Mouse (Mus musculus) intestine, embryonic 16.5 days (tissue): ENCODE results near the gene Cdk17. TPM values are rescaled to one million over a fixed set of nuclear protein-coding genes. Genes with fewer than 3 reads are reported as not detected.
A peak's percentile ranks its signal among the peaks of the same experiment; 100 is the strongest.

Experiments used
- ATAC-seq: fragments of 200-750 bp; cut with Nextera tagmentation; 2 replicates; pipeline ENCODE4 v1.8.0; 2017; ENCODE audit warnings: moderate TSS enrichment, moderate library complexity
- H3K27ac ChIP-seq: fragments of 300-500 bp; sonication (generic); 2 replicates; pipeline ENCODE4 v1.5.1; 2014; ENCODE audit warnings: mild to moderate bottlenecking, low read length
- H3K27me3 ChIP-seq: fragments of 300-500 bp; sonication (generic); replicated peaks from 2 replicates; pipeline ENCODE4 v1.6.1; 2014; ENCODE audit warnings: low read length, control low read depth, mixed read lengths; ENCODE audit not compliant: control insufficient read depth, insufficient read depth
- H3K36me3 ChIP-seq: fragments of 300-500 bp; sonication (generic); 2 replicates; pipeline ENCODE4 v1.6.1; 2014; ENCODE audit warnings: low read length, control low read depth; ENCODE audit not compliant: control insufficient read depth, insufficient read depth
- H3K4me1 ChIP-seq: fragments of 300-500 bp; sonication (generic); 2 replicates; pipeline ENCODE4 v1.6.1; 2014; ENCODE audit warnings: low read length, control low read depth, mixed read lengths; ENCODE audit not compliant: control insufficient read depth, insufficient read depth
- H3K4me2 ChIP-seq: fragments of 300-500 bp; sonication (generic); 2 replicates; pipeline ENCODE4 v1.6.1; 2014; ENCODE audit warnings: low read depth, low read length, control low read depth
- H3K4me3 ChIP-seq: fragments of 300-500 bp; sonication (generic); 2 replicates; pipeline ENCODE4 v1.5.1; 2014; ENCODE audit warnings: mild to moderate bottlenecking, low read length
- H3K9ac ChIP-seq: fragments of 300-500 bp; sonication (generic); 2 replicates; pipeline ENCODE4 v1.6.1; 2014; ENCODE audit warnings: low read depth, low read length
- H3K9me3 ChIP-seq: fragments of 300-500 bp; sonication (generic); 2 replicates; pipeline ENCODE4 v1.6.1; 2016; ENCODE audit warnings: low read length, control low read depth; ENCODE audit not compliant: control insufficient read depth
- WGBS: fragments of 180-500 bp; shearing (Covaris S2); extraction: QIAGEN DNeasy Blood & Tissue Kit; methylation state at CpG from one replicate; pipeline ENCODE4 v1.1.7; 2014; 5-methylcytosine and 5-hydroxymethylcytosine counted together
- polyA plus RNA-seq: library from polyadenylated mRNA; unstranded; fragments of >200 nt; fragmentation: Nextera tagmentation; extraction: Ambion mirVana; gene quantifications from 2 replicates; pipeline ENCODE4 v1.2.1, GENCODE M21; 2015

The Cdk17 gene
- polyA plus RNA-seq, 1 experiment from 2014 or later = 8.3 TPM

DNA sequence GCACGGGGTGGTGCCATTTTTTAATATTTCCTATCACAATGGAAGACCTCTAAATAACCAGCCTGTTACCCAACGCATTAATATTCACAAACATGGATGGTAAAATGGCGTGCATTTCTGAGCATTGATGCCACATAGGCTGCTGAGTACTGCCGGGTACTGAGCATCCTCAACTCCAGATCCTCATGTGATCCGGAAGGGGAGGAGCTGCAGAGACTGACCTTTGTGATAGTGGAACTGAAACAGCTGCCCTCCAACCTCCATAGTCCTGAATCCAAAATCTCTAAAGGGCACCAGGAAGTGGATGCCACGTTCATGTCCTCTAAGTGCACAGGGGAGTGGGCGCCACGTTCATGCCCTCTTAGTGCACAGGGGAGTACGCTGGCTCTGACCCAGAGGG is 118.4 kb downstream of the Cdk17 start:
- Histone ChIP-seq H3K9me3 (no peaks in the 10 kb centered on the region), H3K4me2 (no peak overlapping the region), H3K27me3 (no peaks in the 10 kb centered on the region), H3K36me3 (no peaks in the 10 kb centered on the region), H3K4me3 (no peak overlapping the region), H3K9ac (no peak overlapping the region), H3K27ac (no peak overlapping the region), H3K4me1 (peaks cover 11% of the 10 kb centered on the region)
- 88% methylated on average over 9 of the region's 9 CpGs for WGBS
- no peak for ATAC-seq

DNA sequence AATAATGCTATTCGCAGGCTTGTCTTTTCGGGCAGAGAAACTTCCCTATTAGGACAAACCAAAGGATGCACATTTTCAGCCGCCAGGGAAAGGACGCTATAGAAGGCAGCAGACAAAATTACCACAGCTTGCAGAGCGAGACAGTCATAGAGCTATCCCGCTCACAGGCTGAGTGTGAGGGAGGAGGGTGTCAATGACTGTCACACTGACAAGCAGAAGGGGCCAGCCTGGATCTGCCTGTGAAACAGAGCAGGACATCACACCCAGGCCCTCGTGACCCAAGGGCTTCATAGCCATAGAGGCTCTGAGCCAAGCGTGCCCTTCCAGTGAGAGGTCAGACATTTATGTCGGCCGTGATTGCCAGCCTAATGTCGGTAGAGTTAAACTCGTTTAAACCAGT is 119.9 kb downstream of the Cdk17 start:
- Histone ChIP-seq H3K9me3 (no peaks in the 10 kb centered on the region), H3K4me2 (no peak overlapping the region), H3K27me3 (no peaks in the 10 kb centered on the region), H3K4me1 (peaks cover 9% of the 10 kb centered on the region), H3K9ac (no peak overlapping the region), H3K4me3 (no peak overlapping the region), H3K36me3 (no peaks in the 10 kb centered on the region), H3K27ac (no peak overlapping the region)
- no peak for ATAC-seq
- WGBS = 83% methylated on average over 12 of the region's 12 CpGs

DNA sequence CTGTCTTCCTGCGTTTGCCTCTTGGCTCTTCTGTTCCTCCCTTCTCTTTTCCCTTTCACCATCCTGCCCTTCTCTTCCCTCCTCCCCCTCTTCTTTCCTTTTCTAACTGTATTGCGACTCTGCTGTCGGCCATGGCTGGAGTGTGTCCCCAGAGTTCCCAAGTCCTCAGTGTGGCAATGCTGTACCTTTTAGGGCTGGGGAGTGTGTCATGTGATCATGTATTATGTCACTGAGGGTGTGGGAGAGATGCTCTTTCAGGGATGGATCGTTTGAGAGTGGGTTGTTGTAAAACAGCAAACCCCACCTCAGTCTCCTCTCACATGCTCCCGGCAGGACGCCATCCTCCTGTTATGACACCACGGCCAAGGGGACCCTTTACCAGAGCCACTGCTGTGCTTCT is 120.4 kb downstream of the Cdk17 start:
- no peaks in the 10 kb centered on the region for H3K27me3 ChIP-seq
- ATAC-seq = no peak
- no peaks in the 10 kb centered on the region for H3K36me3 ChIP-seq
- H3K4me2 ChIP-seq = no peak overlapping the region
- H3K4me1 ChIP-seq = peaks cover 6% of the 10 kb centered on the region; the same call in 1 of the 2 replicates
- H3K9ac ChIP-seq = no peak overlapping the region
- no peaks in the 10 kb centered on the region for H3K9me3 ChIP-seq
- no peak overlapping the region for H3K4me3 ChIP-seq
- WGBS = 78% methylated on average over 7 of the region's 7 CpGs
- no peak overlapping the region for H3K27ac ChIP-seq

DNA sequence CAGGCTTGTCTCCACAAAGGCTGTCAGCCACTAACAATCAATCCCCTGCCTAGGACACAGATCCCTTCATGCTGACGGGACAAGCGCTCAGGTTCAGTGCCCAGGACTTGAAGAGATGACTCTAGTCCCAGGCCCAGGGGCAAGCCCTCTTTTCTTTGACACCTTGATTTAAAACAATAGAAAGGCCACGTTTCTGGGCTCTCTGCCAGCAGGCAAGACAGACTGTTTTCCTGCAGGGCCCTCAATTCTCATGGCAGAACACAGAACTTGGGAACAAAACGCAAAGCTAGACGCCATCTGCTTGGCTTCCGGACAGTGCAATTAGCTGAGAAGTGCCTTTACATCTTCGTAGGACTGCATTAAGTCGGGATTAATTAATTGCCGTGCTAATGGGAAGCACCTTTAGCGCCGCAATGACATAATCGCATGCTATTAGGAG is 121.9 kb downstream of the Cdk17 start:
- H3K27ac ChIP-seq = no peak overlapping the region
- H3K27me3 ChIP-seq = no peaks in the 10 kb centered on the region
- no peak overlapping the region for H3K4me2 ChIP-seq
- 55% methylated on average over 12 of the region's 12 CpGs for WGBS
- no peaks in the 10 kb centered on the region for H3K4me1 ChIP-seq
- H3K36me3 ChIP-seq = no peaks in the 10 kb centered on the region
- no peak for ATAC-seq
- H3K9me3 ChIP-seq = no peaks in the 10 kb centered on the region
- no peak overlapping the region for H3K4me3 ChIP-seq
- no peak overlapping the region for H3K9ac ChIP-seq

DNA sequence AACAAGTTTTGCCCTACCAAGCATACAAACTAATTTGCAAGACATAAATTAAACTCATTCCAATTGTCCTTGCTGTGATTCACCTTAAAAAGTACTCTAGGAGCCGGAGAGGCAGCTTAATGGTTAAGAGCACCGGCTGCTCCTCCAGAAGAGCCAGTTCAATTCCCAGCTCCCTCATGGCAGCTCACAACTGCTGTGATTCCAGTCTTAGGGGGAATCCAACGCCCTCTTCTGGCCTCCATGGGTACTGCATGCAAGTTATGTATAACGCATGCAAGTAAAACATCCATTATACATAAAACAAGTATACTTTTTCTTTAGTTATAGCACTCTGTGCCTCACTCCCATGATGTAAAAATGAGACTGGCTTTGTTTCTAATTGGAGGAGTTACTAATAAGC is 122.6 kb downstream of the Cdk17 start:
- no peak for ATAC-seq
- H3K9me3 ChIP-seq = no peaks in the 10 kb centered on the region
- H3K36me3 ChIP-seq = no peaks in the 10 kb centered on the region
- no peak overlapping the region for H3K4me3 ChIP-seq
- no peak overlapping the region for H3K4me2 ChIP-seq
- H3K27me3 ChIP-seq = no peaks in the 10 kb centered on the region
- no peak overlapping the region for H3K9ac ChIP-seq
- WGBS = 69% methylated on average over 4 of the region's 4 CpGs
- H3K27ac ChIP-seq = no peak overlapping the region
- H3K4me1 ChIP-seq = 0 out of 2 replicates have a peak, but pooled peaks cover 4% of the 10 kb centered on the region

DNA sequence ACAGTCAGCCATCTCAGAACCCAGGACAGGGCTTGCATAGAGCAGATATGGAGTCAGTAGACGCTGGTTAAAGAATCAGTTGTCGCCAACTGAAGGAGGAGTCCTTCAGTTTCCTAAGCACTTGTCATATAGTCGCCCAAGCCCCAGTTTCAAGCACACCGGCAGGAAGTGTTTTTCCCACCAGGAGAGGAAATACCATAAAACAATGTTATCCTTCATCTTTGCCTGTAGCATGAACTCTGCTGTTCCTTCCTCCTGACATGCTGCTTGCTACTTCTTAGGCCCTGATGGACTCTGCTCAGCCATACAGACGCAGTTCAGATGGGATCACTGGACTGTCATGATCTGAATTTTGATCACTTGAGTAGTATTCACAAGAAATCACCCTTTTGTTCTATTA is 124.8 kb downstream of the Cdk17 start:
- Histone ChIP-seq H3K9ac (no peak overlapping the region), H3K27me3 (no peaks in the 10 kb centered on the region), H3K27ac (no peak overlapping the region), H3K9me3 (no peaks in the 10 kb centered on the region), H3K4me2 (no peak overlapping the region), H3K4me3 (no peak overlapping the region), H3K36me3 (no peaks in the 10 kb centered on the region), H3K4me1 (peaks cover 11% of the 10 kb centered on the region; the same call in 1 of the 2 replicates)
- WGBS = 73% methylated on average over 5 of the region's 5 CpGs
- ATAC-seq = no peak

DNA sequence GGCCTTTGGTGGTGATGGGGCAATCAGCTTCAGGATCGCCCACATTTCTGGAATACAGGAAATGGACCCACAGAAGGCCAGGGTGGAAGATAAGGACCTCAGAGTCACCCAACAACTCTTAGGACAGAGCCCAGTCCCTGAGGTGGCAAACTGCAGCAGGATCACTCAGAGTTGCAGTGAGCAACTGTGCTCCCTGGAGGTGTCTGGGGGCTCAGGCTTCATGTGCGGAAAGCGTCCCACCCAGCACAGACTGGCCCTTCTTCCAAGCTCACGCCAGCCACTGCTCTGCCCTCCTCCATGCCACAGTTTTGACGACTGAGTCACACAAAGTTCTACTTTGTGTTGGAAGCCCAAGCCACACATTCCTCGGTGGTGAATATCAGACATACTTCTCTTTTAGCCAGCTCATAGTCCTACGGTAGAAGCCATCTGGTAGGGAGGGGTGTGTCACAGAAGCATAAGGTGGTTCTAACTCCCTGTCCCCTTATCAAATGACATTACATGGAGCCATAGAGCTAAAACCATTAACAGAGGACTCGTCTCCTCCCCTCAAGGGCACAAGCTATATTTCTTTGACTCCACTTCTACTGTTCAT is 127.0 kb downstream of the Cdk17 start:
- no peak overlapping the region for H3K4me2 ChIP-seq
- no peaks in the 10 kb centered on the region for H3K9me3 ChIP-seq
- 84% methylated on average over 8 of the region's 8 CpGs for WGBS
- H3K27me3 ChIP-seq = no peaks in the 10 kb centered on the region
- no peak for ATAC-seq
- no peak overlapping the region for H3K4me3 ChIP-seq
- no peaks in the 10 kb centered on the region for H3K36me3 ChIP-seq
- no peak overlapping the region for H3K9ac ChIP-seq
- no peak overlapping the region for H3K27ac ChIP-seq
- peaks cover 11% of the 10 kb centered on the region for H3K4me1 ChIP-seq

DNA sequence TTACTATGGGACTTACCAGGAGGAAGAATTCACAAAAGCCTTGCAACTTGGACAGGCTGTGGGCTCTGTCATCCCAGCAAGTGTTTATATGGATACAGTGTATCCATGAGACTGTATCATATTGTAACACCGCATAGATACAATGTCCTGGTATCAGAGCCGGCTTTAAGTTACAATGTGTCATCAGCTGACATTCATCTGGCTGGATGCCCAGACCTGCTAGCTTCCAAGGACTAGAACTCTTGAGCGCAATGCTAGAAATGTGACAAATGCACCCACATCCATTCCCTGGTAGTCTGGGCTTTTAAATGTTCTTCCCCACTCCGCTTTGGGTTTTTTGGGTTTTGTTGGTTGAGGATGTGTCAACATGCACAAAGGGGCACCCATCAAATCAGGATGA is 127.7 kb downstream of the Cdk17 start:
- Histone ChIP-seq H3K27ac (no peak overlapping the region), H3K4me2 (no peak overlapping the region), H3K9ac (no peak overlapping the region), H3K36me3 (no peaks in the 10 kb centered on the region), H3K4me3 (no peak overlapping the region), H3K27me3 (no peaks in the 10 kb centered on the region), H3K4me1 (peaks cover 11% of the 10 kb centered on the region), H3K9me3 (no peaks in the 10 kb centered on the region)
- no peak for ATAC-seq
- WGBS = 49% methylated on average over 4 of the region's 4 CpGs

DNA sequence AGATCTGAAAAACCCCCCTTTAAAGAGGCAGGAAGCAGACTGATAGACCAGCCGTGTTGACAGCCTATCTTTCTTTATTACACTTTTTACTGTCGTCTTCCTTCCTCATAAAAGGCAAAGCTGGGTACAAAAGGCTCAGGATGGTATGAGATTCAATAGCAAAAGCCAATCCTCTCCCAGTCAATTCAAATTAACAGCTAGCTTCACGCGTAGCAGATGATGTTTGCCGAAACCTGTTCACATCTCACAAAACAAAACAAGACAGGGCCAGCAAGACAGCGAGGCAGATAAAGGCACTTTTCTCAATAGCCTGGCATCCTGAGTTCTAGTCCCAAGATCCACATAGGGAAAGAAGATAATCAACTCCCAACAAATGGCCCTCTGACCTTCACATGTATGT is 128.7 kb downstream of the Cdk17 start:
- Histone ChIP-seq H3K27me3 (no peaks in the 10 kb centered on the region), H3K4me2 (no peak overlapping the region), H3K4me1 (peaks cover 11% of the 10 kb centered on the region), H3K4me3 (no peak overlapping the region), H3K9me3 (no peaks in the 10 kb centered on the region), H3K36me3 (no peaks in the 10 kb centered on the region), H3K27ac (no peak overlapping the region), H3K9ac (no peak overlapping the region)
- ATAC-seq = no peak
- 70% methylated on average over 6 of the region's 6 CpGs for WGBS

DNA sequence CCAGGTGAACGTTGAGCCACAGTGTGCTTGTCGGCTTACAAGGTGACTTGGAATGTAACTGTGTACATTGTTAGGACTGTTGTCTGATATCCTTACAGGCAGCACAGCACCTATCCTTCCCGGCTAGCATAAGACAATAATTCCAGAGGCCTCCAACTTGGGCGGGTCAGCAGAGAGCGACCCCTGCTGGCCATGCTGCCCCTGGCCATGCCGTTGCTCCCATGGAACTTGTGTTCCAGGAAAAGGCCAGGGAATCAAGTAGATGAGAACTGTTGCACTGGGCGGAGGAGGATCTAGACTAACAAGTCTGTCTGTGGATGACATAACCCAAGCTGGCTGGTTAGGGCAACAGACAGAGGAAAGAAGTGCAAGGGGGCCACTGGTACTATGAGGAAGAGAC is 130.7 kb downstream of the Cdk17 start:
- Histone ChIP-seq H3K4me1 (peaks cover 17% of the 10 kb centered on the region), H3K27ac (no peak overlapping the region), H3K9me3 (no peaks in the 10 kb centered on the region), H3K9ac (no peak overlapping the region), H3K27me3 (no peaks in the 10 kb centered on the region), H3K4me2 (no peak overlapping the region), H3K36me3 (no peaks in the 10 kb centered on the region), H3K4me3 (no peak overlapping the region)
- 36% methylated on average over 7 of the region's 7 CpGs for WGBS
- peak; percentile 74 for ATAC-seq
